Mouse (Mus musculus): ENCODE data around the gene Gria3. TPM values are rescaled to one million over a fixed set of nuclear protein-coding genes. Genes with fewer than 3 reads are reported as not detected.

Gria3 gene
- polyA plus RNA-seq, 1 experiment from 2014 or later: 5.8 TPM

GRCm38 (mm10) chrX:41409791-41410190, 9.1 kb downstream of the Gria3 start:
- Histone ChIP-seq H3K9ac (ENCODE audit: low read depth, low read length) (no peak overlapping the region), H3K9me3 (ENCODE audit: control insufficient read depth, low read length) (no peaks in the 10 kb centered on the region), H3K27me3 (ENCODE audit: control insufficient read depth, insufficient read depth, low read length) (no peaks in the 10 kb centered on the region), H3K27ac (ENCODE audit: low read depth, low read length) (no peak overlapping the region), H3K4me2 (replicated peaks; ENCODE audit: low read depth, low read length) (no peak overlapping the region), H3K4me1 (replicated peaks; ENCODE audit: control insufficient read depth, insufficient read depth, low read length) (no peaks in the 10 kb centered on the region), H3K36me3 (ENCODE audit: control insufficient read depth, insufficient read depth, low read length) (no peaks in the 10 kb centered on the region), H3K4me3 (ENCODE audit: low read depth, low read length) (no peak overlapping the region)
- DNase-seq (ENCODE audit: low spot score) (no peak), ATAC-seq (ENCODE audit: low FRiP score) (no peak)
- WGBS: 56% methylated on average over 1 of the region's 1 CpGs

DNA sequence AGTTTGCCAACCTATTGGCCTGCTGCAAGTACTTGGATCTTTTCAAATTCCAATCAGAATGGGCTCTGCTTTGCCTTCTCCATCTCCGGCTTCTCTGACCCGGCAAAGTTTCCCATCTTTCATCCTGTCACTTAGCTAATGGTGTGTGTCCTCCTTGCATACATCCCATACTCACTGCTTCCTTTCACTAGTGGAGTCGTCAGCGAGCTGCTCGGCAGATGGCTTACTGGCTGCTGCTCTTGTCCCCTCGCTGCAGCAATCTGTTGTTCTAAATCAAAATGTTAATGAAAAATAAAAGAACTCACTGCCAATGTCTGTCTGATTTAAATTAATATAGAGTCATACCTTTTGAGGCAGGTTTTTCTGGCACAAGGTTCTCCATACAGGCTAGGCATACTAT, 25.0 kb downstream of the Gria3 start:
- no peak overlapping the region for H3K27ac ChIP-seq (ENCODE audit: low read depth, low read length)
- H3K4me1 ChIP-seq (replicated peaks; ENCODE audit: control insufficient read depth, insufficient read depth, low read length): no peaks in the 10 kb centered on the region
- no peaks in the 10 kb centered on the region for H3K27me3 ChIP-seq (ENCODE audit: control insufficient read depth, insufficient read depth, low read length)
- no peak overlapping the region for H3K4me2 ChIP-seq (replicated peaks; ENCODE audit: low read depth, low read length)
- H3K36me3 ChIP-seq (ENCODE audit: control insufficient read depth, insufficient read depth, low read length): no peaks in the 10 kb centered on the region
- no peak overlapping the region for H3K4me3 ChIP-seq (ENCODE audit: low read depth, low read length)
- peak; percentile 71 for ATAC-seq (ENCODE audit: low FRiP score)
- 27% methylated on average over 6 of the region's 6 CpGs for WGBS
- H3K9me3 ChIP-seq (ENCODE audit: control insufficient read depth, low read length): no peaks in the 10 kb centered on the region
- DNase-seq (ENCODE audit: low spot score): peak; percentile 22
- no peak overlapping the region for H3K9ac ChIP-seq (ENCODE audit: low read depth, low read length)

DNA sequence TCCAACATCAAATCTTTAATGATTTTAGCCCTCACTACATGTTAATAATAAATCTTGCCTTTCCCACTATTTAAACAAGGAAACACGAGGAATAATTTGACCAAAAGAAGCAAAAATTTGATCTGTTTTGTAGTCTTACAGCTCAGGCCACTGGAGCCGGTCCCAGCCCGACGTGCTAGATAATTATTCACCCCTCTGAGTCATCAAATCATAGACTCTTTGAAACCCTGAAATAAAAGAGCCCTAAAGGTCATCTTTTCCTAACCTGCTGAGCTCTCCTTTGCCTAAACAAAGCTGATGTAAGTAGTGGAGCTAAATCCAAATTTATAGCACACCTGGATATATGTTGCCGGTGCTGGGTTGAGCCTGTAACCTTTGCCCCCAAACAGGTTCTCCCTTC, 27.4 kb downstream of the Gria3 start:
- no peaks in the 10 kb centered on the region for H3K4me1 ChIP-seq (replicated peaks; ENCODE audit: control insufficient read depth, insufficient read depth, low read length)
- H3K27ac ChIP-seq (ENCODE audit: low read depth, low read length): no peak overlapping the region
- ATAC-seq (ENCODE audit: low FRiP score) (no peak), DNase-seq (ENCODE audit: low spot score) (no peak)
- no peak overlapping the region for H3K4me3 ChIP-seq (ENCODE audit: low read depth, low read length)
- H3K9me3 ChIP-seq (ENCODE audit: control insufficient read depth, low read length): no peaks in the 10 kb centered on the region
- no peak overlapping the region for H3K4me2 ChIP-seq (replicated peaks; ENCODE audit: low read depth, low read length)
- H3K9ac ChIP-seq (ENCODE audit: low read depth, low read length): no peak overlapping the region
- H3K27me3 ChIP-seq (ENCODE audit: control insufficient read depth, insufficient read depth, low read length): no peaks in the 10 kb centered on the region
- H3K36me3 ChIP-seq (ENCODE audit: control insufficient read depth, insufficient read depth, low read length): no peaks in the 10 kb centered on the region
- 75% methylated on average over 5 of the region's 5 CpGs for WGBS

- Histone ChIP-seq H3K9ac (ENCODE audit: low read depth, low read length) (no peak overlapping the region), H3K9me3 (ENCODE audit: control insufficient read depth, low read length) (no peaks in the 10 kb centered on the region), H3K4me2 (replicated peaks; ENCODE audit: low read depth, low read length) (no peak overlapping the region), H3K36me3 (ENCODE audit: control insufficient read depth, insufficient read depth, low read length) (no peaks in the 10 kb centered on the region), H3K27ac (ENCODE audit: low read depth, low read length) (no peak overlapping the region), H3K27me3 (ENCODE audit: control insufficient read depth, insufficient read depth, low read length) (no peaks in the 10 kb centered on the region), H3K4me3 (ENCODE audit: low read depth, low read length) (no peak overlapping the region), H3K4me1 (replicated peaks; ENCODE audit: control insufficient read depth, insufficient read depth, low read length) (no peaks in the 10 kb centered on the region)
- WGBS: 22% methylated on average over 1 of the region's 1 CpGs
- no peak for ATAC-seq (ENCODE audit: low FRiP score)
- DNase-seq (ENCODE audit: low spot score): no peak
Observed at GRCm38 (mm10) chrX:41435541-41435940, 34.9 kb downstream of the Gria3 start.

- ATAC-seq (ENCODE audit: low FRiP score) (no peak), DNase-seq (ENCODE audit: low spot score) (no peak)
- no peak overlapping the region for H3K4me3 ChIP-seq (ENCODE audit: low read depth, low read length)
- no peak overlapping the region for H3K4me2 ChIP-seq (replicated peaks; ENCODE audit: low read depth, low read length)
- no peaks in the 10 kb centered on the region for H3K27me3 ChIP-seq (ENCODE audit: control insufficient read depth, insufficient read depth, low read length)
- no peaks in the 10 kb centered on the region for H3K36me3 ChIP-seq (ENCODE audit: control insufficient read depth, insufficient read depth, low read length)
- H3K9me3 ChIP-seq (ENCODE audit: control insufficient read depth, low read length): no peaks in the 10 kb centered on the region
- H3K9ac ChIP-seq (ENCODE audit: low read depth, low read length): no peak overlapping the region
- H3K4me1 ChIP-seq (replicated peaks; ENCODE audit: control insufficient read depth, insufficient read depth, low read length): no peaks in the 10 kb centered on the region
- WGBS: 88% methylated on average over 5 of the region's 5 CpGs
- H3K27ac ChIP-seq (ENCODE audit: low read depth, low read length): no peak overlapping the region
Observed at GRCm38 (mm10) chrX:41438841-41439240, 38.2 kb downstream of the Gria3 start.

DNA sequence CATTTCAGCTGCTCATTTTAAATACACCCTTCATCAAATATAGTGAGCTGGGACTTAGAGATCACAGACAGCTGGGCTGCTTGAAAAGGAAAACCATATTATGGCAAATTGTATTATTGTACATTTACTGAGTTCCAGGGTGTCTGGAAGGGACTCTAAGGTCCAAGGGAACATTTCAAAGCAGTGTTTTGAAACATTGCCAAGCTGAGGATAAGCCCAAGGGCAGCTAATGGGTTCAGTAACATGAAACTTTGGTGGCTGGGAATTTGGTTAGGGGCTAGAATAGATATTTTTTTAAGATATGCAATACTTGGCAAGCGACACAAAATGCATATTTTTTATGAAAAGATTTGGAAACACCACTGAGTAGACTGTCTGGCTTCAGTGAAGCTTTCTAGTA, 48.2 kb downstream of the Gria3 start:
- H3K36me3 ChIP-seq (ENCODE audit: control insufficient read depth, insufficient read depth, low read length): no peaks in the 10 kb centered on the region
- H3K27ac ChIP-seq (ENCODE audit: low read depth, low read length): no peak overlapping the region
- no peak overlapping the region for H3K9ac ChIP-seq (ENCODE audit: low read depth, low read length)
- no peak overlapping the region for H3K4me2 ChIP-seq (replicated peaks; ENCODE audit: low read depth, low read length)
- DNase-seq (ENCODE audit: low spot score) (no peak), ATAC-seq (ENCODE audit: low FRiP score) (no peak)
- 69% methylated on average over 1 of the region's 1 CpGs for WGBS
- H3K27me3 ChIP-seq (ENCODE audit: control insufficient read depth, insufficient read depth, low read length): no peaks in the 10 kb centered on the region
- H3K9me3 ChIP-seq (ENCODE audit: control insufficient read depth, low read length): no peaks in the 10 kb centered on the region
- H3K4me3 ChIP-seq (ENCODE audit: low read depth, low read length): no peak overlapping the region
- H3K4me1 ChIP-seq (replicated peaks; ENCODE audit: control insufficient read depth, insufficient read depth, low read length): no peaks in the 10 kb centered on the region

DNA sequence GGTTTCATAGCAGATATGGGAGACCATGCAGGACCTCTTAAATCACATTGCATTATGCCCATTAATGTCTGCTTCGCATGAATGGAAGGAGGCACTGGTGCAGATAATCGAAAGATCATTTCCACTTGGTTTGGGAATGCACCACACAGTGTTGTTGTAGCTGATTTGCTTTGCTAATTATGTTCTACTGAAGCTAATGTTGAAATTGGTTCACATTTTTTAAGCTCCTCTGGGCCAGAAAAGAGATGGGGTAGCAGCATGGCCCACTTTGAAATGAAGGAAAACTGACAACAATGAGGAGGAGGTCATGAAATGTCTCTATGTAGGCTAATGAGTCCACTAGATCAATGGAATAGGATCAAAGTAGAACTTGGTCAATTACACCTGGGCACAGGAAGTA, 76.8 kb downstream of the Gria3 start:
- H3K4me3 ChIP-seq (ENCODE audit: low read depth, low read length): no peak overlapping the region
- no peak overlapping the region for H3K9ac ChIP-seq (ENCODE audit: low read depth, low read length)
- WGBS: 85% methylated on average over 2 of the region's 2 CpGs
- H3K27me3 ChIP-seq (ENCODE audit: control insufficient read depth, insufficient read depth, low read length): no peaks in the 10 kb centered on the region
- H3K36me3 ChIP-seq (ENCODE audit: control insufficient read depth, insufficient read depth, low read length): no peaks in the 10 kb centered on the region
- H3K4me2 ChIP-seq (replicated peaks; ENCODE audit: low read depth, low read length): no peak overlapping the region
- no peaks in the 10 kb centered on the region for H3K9me3 ChIP-seq (ENCODE audit: control insufficient read depth, low read length)
- H3K27ac ChIP-seq (ENCODE audit: low read depth, low read length): no peak overlapping the region
- ATAC-seq (ENCODE audit: low FRiP score): no peak
- H3K4me1 ChIP-seq (replicated peaks; ENCODE audit: control insufficient read depth, insufficient read depth, low read length): no peaks in the 10 kb centered on the region
- no peak for DNase-seq (ENCODE audit: low spot score)

DNA sequence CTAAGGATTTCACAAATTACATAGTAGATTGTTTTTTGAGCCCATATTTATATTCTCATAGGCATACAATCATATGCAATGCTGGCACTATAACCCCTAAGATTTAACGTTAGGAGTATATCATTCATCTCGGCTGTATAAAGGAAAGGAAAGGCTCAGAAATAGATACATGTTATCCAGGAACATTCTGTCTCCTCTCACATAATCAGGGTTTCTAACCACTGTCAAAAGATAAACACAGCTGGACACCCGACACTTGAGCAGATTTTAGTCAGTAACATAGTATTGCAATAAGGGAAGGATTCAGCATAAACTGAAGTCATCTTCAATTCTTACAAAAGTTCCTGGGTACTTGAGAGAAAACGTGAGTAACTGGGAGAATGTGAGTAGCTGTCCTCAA, 95.9 kb downstream of the Gria3 start:
- DNase-seq (ENCODE audit: low spot score) (no peak), ATAC-seq (ENCODE audit: low FRiP score) (no peak)
- 78% methylated on average over 4 of the region's 4 CpGs for WGBS
- Histone ChIP-seq H3K9ac (ENCODE audit: low read depth, low read length) (no peak overlapping the region), H3K4me3 (ENCODE audit: low read depth, low read length) (no peak overlapping the region), H3K4me1 (replicated peaks; ENCODE audit: control insufficient read depth, insufficient read depth, low read length) (no peaks in the 10 kb centered on the region), H3K27me3 (ENCODE audit: control insufficient read depth, insufficient read depth, low read length) (no peaks in the 10 kb centered on the region), H3K9me3 (ENCODE audit: control insufficient read depth, low read length) (no peaks in the 10 kb centered on the region), H3K36me3 (ENCODE audit: control insufficient read depth, insufficient read depth, low read length) (no peaks in the 10 kb centered on the region), H3K27ac (ENCODE audit: low read depth, low read length) (no peak overlapping the region), H3K4me2 (replicated peaks; ENCODE audit: low read depth, low read length) (no peak overlapping the region)

DNA sequence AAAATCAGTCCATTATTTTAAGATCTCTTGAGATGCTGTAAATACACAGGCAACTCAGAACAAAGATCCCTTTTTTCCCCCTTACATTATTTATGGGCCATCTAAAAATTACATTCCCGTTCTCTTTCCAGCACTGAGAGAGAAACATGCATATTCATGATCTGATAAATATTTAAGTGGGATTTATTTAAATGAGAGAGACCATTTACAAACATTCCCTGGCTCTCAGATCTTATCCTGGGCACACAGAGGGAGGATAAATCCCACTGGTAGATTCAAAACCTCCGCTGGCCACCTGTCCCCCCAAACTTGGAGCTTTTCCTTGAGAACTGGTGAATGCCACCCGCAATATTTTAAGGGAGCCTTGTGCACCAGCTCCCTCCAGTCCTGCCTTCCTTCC, 104.7 kb downstream of the Gria3 start:
- Histone ChIP-seq H3K27me3 (ENCODE audit: control insufficient read depth, insufficient read depth, low read length) (no peaks in the 10 kb centered on the region), H3K9me3 (ENCODE audit: control insufficient read depth, low read length) (no peaks in the 10 kb centered on the region), H3K4me2 (replicated peaks; ENCODE audit: low read depth, low read length) (no peak overlapping the region), H3K27ac (ENCODE audit: low read depth, low read length) (no peak overlapping the region), H3K9ac (ENCODE audit: low read depth, low read length) (no peak overlapping the region), H3K36me3 (ENCODE audit: control insufficient read depth, insufficient read depth, low read length) (no peaks in the 10 kb centered on the region), H3K4me1 (replicated peaks; ENCODE audit: control insufficient read depth, insufficient read depth, low read length) (no peaks in the 10 kb centered on the region), H3K4me3 (ENCODE audit: low read depth, low read length) (no peak overlapping the region)
- ATAC-seq (ENCODE audit: low FRiP score) (no peak), DNase-seq (ENCODE audit: low spot score) (no peak)
- 74% methylated on average over 3 of the region's 3 CpGs for WGBS
